Mouse (Mus musculus) Muller cell, postnatal 12 days (primary cell): Measurements from ENCODE around the gene Skap1.

ENCODE experiments used
- DNase-seq: peaks from one replicate; pipeline ENCODE4 v3.0.0-alpha.2; 2015; ENCODE audit errors: inconsistent ontology term

Gene Skap1

DNA sequence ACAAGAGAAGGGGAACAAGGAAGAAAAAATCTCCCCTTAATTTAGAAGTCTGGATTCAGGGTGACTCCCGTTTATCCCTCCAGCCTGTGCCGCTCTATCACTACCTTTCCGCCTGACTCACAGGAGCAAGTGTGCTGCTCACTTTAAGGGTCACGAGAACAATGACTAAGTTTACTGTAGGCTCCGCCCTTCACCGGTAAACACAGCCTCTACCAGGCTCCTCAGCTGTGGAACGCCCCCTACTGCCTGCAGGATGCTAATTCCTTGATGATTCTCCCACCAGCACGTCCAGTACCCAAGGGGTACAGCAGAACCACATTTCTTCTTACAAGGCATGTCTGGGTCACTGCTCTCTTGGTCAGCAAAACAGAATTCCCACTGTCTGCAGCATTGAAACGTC is 158.4 kb downstream of the Skap1 start:
- DNase-seq, result no peak

DNA sequence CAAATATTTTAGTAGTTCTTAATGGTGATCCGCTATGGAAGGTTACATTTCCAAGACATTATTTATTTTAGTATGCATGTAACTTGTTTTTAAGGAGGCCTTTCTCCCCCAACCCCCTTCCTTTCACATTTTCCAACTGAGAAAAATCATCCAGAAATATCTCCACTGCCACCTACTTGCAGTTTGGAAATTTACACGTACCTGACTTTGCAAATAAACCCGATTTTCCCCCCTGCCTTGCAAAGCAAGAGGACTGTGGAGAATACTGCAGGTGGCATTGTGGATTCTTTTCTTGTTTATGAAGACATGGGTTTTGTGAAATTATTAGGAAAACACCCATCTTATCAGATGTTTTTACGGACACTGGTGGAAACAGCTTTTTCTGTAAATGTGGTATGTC is 160.0 kb downstream of the Skap1 start:
- no peak for DNase-seq

DNA sequence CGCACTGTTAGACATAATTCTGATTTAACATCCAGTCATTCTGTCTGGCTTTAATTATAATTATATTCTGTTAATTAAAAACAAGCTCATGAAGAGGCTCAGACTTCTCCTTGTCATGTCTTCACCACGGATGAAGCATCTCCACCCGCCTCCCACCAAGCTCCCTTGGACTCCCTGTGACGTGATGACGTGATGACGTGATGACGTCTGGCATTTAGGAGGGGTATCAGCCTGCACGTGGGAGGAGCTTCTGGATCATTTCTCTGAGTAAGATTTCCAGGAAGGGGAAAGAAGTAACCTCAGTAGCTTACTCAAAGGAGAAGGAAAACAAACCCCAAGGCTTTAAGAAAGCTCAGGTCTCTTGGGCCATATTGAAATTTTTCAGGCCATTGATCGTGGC is 165.4 kb downstream of the Skap1 start:
- DNase-seq, result peak; percentile 33

DNA sequence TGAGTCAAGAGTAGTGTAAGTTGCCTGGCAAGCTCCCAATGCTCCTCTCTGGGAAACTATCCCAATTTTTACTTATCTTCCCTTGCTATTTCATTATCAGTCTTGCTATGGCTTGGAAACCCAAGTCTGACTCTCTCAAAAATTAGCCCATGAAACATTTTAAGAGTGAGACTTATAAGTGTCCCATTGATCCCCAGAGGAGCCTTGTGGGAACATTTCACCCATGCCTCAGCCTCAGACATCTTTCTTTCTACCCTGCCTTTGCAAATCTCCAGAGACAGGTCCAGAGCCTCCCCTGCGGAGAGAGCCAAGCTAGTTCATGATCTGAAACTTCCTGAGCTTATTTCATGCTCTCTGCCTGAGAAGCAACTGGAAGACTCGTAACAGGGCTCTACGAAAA is 167.1 kb downstream of the Skap1 start:
- DNase-seq, result no peak

DNA sequence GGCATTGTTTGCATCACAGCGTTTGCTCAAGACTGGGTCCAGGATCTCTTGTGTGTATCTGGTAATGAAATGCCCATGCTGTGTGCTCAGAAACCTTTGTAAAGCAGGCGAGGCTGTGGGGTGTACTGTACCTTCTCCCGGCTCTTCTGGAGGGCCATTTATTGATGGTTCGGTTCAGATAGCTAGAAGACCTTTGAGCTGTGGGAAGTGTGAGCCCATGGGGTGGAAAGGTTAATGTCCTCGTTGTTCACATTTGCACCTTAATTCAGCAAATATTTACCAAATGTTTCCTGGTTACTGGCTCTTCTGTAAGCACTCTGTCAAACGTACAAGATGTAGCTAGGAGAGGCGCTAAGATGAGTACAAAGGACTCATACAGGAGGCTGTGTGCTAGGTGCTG is 173.5 kb downstream of the Skap1 start:
- DNase-seq, result no peak

DNA sequence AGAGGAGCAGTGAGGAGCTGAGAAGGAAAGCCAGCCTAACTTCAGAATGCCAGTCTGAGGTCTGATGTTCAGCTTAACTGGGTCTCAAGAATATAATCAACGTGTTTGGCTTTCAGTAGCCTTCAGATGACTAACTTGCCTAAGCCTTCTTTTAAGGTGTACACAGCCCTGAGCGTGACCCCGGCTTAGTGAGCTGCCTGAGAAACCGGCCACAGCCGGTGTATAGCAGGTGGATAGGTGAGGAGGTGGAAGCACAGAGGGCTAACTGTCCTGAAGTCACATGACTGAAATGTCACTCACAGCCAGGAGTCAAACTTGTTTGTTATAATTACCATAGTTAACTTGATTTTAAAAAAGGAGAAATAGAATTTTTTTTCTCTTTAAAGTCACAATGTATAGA is 175.4 kb downstream of the Skap1 start:
- DNase-seq, result no peak

DNA sequence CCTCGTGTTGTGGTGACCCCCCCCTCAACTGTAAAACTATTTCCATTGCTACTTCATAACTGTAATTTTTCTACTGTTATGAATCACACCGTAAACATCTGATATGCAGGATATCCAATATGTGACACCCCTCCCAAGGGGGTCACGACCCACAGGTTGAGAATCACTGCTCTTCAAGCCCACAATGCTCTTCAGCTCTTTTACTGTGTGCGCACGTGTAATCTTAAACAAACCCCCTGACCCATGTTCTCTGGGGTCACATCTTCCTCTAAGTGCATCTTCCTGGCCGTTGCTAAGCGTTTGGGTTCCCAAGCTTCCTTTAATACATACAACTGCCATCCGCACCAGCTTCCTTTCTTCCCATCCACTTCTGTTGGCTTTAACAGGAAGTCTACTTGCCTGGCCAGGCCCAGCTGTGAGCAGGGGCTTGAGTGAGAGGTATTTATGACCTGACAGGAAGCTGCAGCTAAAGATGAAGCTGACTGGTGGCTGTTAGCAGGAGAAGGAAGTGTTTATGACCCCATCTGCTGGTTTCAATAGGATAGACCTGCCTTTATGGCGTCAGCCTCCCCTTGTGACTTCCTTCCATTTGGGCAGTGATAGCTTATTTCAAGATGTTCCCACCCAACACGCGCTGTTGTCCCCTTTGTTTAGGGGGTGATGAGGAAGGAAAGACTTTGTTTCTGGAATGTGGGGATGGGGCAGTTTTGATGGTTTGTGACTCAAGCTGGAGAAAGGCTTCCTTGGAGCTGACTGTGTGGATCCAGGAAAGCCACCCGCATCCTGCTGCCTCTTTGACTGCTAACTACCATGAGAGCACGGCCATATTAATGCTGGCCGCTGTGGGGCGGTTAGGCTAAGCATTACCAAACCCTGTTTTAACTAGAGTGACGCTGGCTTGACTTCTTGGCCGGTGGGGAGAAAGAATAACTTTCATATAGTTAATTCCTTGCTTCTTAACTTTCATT is 178.1 kb downstream of the Skap1 start:
- no peak for DNase-seq

DNA sequence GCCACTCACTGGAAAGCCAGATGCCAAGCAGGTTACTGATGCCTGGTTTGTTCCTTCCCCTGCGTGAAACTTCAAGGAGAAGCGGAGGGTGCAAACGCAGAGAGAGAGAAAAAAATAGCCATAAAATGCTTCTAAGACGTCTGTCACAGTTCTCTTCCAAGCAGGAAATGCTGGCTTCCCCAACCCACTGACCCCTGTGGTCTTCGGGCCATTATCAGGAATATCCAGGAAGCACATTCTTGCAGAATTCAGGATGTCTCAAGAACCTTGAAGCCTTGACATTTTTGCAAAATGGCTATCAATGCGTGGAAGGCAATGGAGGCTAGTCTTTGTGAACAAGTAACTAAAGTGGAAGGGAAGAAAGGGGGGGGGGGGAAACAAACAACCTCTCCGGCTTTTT is 180.6 kb downstream of the Skap1 start:
- no peak for DNase-seq

DNA sequence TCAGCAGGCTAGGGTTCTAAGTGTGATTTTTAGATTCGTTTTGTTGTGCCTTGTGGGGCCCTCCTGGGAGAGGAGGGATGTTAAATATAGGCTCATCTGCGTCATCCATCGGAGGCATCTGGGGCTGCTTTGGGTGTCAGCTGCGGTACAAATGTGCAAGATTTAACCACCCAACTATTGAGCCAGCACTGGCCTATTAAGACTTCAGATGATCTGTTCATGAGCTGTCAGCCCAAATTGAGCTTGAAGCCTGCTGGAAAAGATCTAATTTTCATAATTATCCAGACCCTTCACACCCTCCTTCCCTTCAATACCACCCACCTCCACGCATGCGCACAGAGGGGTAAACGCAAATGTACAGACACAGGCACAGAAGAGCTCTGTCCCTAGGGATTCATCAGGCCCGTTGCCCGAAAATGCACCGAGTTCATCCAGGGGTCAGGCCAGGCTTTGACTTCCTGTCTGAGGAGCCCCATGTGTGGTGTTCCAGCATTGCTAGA is 181.2 kb downstream of the Skap1 start:
- DNase-seq, result peak; percentile 74

DNA sequence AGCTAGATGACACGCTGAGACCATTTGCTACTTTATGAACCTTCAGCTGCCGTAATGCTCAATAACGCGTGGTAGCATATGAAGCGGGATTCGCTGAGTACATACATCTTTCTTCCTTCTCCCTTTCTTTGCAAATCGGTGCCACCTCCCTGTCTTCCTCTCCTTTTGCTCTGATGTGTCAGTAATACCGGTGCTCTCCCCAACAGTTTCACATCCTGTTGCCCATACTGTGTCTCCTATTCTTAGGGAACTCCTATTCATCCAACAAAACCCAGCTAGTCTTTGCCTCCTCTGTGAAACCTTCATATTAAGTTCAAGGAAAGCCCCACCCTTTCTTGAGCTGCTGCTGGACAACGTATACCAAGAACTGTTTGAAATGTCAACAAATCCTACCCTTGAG is 187.5 kb downstream of the Skap1 start:
- no peak for DNase-seq

DNA sequence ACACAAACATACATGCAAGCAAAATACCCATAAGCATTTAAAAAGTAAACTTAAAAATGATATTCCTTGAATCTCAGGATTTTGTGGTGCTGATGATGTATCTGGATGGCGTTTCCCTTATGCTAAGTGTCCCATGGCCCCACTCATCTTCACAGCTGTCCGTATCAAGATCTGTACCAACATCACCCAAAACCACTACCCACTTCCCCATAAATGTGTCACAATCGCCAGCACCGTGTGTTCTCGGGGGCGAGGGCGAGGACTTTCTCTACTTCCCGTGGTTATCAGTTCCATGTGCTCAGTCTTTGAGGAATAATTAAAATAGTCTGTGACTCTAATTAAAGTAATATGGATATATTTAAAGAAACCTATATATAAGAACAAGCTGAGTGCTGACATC is 189.5 kb downstream of the Skap1 start:
- no peak for DNase-seq

DNA sequence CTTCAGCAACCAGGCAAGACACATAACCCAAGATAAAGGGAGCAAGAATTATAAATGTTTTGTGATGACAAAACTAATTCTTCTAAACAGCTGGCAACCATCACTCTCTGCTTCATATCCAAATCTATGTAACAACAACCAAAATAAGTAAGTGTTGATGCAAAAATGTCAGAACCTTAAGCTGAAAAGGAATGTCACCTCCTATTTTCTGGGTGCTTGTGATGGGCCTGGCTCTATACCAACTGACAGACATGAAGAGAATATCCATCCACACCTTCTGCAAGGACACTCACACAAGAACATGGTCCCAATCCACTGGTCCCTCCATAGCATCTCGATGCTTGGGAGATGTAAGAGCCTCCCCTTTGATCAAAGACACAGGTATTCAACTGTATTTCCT is 194.0 kb downstream of the Skap1 start:
- DNase-seq, result no peak

DNA sequence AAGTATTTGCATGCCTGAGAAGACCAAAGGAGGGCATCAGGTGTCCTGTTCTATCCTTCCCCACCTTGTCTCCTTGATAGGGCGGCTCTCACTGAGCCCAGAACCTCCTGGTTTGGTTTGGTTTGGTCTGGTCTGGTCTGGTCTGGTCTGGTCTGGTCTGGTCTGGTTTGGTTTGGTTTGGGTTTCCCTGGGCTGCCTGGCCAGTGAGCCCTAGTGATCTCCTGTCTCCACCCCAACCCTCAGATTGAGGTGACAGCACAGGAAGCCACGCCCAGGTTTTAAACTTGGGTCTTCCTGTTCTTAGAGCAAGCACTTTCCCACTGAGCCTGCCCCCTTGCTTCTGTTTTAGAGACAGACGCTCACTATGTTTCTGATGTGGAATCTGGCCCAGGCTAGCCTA is 202.5 kb downstream of the Skap1 start:
- DNase-seq, result no peak

DNA sequence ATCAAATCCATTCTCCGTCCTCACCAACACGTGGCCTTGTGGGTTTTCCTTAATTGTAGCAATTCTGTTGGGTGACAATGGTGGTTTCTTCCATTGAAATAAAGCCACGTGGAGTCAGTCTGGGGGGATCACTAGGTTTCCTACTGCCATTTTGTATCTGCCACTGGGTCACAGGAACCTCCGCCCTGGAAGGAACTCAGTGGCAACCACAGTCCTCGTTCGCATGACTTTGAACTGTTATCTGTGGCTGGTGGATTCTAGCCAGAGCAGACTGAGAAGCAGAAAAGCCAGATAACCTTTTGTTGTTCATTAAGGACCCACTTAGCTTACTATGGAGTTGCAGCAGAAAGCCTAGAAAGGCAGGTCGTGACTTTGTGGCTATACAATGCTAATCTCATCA is 204.0 kb downstream of the Skap1 start:
- DNase-seq, result no peak

DNA sequence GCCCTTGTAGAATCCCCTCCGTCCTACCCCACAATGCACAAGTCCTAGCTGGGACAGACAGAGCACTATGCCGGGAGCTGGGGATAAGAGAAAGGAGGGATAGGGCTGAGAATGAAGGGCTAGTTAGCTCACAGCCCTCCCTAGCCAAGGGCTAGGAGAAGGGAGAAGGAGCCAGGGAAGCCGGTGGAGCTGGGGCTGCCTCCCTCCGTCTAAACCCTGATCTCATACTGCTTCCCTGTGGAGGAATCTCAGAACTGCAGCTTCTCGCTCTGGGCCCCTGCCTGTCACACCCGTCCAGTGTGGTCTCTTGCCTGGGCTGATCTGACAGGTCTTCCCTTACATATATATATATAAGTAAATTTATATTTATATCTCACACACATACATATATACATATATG is 209.4 kb downstream of the Skap1 start:
- DNase-seq, result peak; percentile 56

DNA sequence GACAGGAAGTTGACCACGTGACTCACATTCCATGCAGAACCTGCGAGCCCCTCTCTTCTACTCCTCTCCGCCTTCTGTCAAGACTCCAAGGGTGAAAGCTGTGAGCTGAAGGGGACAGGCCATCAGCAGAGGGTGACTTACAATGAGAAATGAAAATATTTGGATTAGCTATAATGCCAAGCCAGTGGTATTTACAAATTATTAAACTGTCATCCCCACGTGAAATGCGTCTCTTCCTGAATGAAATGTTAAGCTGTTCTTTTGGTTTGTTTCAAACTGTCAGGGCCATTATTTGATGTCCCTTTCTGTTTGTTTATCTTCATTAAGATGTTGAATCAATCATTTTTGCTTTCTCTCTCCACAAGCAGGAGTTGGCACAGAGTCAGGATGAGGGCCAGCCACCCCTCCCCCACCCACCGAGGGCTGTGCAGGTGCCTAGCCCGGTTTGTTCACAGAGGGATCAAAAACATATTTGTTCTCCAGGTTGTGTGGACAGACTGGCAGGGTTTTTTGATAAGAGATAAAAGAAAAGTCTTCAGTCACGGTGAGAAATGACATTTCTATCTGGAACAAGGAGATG is 210.5 kb downstream of the Skap1 start:
- no peak for DNase-seq

DNA sequence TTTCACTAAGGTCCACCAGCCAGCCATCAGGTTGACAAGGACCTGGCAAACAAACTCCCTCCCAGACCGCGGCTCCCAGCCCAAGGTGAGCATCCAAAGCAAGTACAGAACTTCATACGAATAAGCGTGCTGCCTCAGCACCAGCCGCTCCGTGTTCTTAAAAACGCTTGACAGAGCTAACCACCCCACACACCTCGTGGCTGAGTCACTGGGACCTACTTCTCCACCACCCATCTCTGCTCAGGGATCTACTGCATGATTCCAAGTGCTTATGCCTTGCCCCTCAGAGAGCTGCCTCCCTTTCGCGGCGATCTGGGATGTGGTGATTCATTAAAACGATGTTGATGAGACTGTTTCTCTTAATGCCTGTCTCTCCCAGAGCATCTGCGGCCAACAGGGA is 213.6 kb downstream of the Skap1 start:
- no peak for DNase-seq

DNA sequence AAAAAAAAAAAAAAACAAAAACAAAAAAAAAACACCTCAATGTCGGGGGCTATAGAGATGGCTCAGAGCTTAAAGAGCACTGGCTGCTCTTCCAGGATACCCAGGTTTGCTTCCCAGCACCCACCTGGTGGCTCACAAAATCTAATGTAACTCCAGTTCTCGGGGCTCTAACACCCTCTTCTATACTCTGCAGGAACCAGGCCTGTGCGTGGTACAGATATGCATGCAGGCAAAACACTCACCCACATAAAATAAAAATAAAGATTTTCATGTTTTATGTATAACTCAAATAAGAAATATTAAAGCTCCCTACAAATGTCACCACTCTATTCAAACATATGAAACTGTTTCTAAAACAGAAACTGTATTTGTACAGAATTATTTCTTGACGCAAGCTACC is 214.6 kb downstream of the Skap1 start:
- DNase-seq, result no peak

DNA sequence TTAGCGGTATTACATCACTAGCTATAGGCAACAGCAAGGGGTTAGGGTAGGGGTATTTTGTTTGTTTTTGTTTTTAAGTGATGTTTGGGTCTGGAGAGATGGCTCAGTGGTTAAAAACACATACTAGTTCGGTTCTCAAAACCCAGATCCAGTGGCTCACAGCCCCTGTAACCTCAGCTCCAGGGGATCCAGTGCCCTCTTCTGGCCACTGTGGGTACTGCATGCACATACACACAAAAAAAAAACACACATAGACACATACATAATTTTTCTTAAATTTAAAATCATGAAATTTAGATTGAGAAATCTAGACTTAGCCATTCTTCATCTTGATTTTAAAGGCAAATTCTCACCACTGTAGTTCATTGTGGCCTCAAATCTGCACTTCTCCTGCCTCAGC is 221.0 kb downstream of the Skap1 start:
- no peak for DNase-seq

DNA sequence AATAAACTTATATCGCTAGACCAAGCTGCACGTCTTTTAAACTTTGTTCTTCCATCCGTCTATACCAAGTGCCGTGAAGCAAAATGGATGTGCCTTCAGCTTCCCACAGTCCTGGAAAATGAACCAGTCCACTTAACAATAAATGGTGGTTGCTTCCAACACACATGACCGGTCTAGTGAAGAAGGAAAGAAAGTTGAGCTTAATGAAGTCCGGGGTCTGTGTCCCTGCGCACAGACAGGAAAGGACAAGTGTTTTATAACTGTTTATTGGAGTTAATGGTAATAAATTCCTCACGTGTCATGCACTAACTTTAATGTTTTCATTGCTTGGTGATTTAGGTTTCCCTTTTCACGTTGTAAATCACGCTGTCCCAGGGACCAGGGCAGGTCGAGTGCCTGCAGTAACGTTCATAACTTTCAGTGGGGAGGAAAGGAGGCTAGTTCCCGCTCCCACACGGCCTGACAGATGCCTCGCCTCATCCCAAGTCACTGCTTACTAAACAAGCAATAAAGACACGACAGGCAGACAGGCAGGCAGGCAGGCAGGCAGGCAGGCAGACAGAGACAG is 222.4 kb downstream of the Skap1 start:
- DNase-seq, result no peak

DNA sequence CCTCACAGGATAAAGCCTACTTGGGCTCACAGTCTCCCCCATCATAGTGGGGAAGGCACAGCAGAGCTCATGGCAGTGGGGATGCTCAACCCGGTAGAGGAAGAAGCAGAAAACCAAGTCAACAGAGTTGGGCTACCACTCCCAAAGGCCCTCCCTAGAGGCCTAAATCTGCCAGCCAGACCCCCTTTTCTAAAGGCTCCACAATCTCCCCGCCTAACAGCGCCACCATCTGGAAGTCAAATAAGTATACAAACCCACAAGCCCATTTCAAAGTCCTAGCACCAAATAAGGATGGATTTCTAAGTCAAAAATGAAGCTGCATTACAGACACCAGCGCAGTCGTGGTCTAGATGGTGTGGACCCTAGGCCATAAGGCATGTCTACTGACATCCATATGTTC is 227.9 kb downstream of the Skap1 start:
- DNase-seq, result no peak

DNA sequence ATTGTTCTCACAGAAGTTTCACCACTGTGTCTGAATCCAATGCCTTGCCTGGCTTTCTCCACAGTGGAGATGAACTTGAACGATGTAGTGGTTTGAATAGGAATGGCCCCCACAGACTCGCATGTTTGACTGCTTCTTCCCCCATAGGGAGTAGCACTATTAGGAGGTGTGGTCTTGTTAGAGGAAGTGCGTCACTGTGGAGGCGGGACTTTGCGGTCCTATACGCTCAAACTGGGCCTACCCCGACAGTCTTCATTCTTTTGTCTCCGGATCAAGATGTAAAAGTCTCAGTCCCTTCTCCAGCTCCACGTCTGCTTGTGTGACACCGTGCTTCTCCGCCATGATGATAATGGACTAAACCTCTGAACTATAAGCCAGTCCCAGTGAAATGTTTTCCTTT is 229.0 kb downstream of the Skap1 start:
- no peak for DNase-seq

DNA sequence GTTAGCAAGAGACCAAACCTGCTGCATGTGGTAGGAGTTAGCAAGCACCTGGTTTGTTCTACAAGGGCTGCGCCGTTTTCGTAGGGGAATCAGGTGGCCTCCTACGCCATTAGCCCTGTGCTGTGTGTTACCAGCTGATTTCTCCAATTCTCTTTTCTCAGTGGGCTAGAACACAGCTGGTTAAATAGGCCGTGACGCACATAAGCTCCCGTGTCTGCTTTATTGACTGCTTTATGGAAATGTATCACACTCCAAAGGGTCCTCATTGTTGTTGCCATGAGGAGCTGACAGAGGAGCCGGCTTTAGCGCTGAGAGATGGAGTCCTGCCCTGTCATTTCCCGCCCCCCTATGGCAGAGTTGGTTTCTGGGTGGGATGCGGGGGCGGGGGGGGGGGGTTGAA is 230.4 kb downstream of the Skap1 start:
- DNase-seq, result no peak
